Mouse (Mus musculus): ENCODE results near the gene 1700023F06Rik. TPM values are rescaled to one million over a fixed set of nuclear protein-coding genes. Genes with fewer than 3 reads are reported as not detected.

1700023F06Rik gene
- polyA plus RNA-seq (2015; fragmentation: Nextera tagmentation; extraction: Ambion mirVana), result 0.36 and 0.47 TPM in 2 replicates

GRCm38 (mm10) chr11:103208458-103208857 lies at the start of gene 1700023F06Rik:
1700023F06Rik (minus strand) TSS chr11:103208558.

GRCm38 (mm10) chr11:103217790-103218516 lies 9.6 kb upstream of the 1700023F06Rik start, which contains the start of gene Spata32:
Spata32 (minus strand) TSS chr11:103218432.

GRCm38 (mm10) chr11:103170494-103171285 lies 37.7 kb downstream of the 1700023F06Rik start, which contains the start of gene Fmnl1:
Fmnl1 (plus strand) TSS chr11:103171107.

Other genes with a start within 250 kb of the 1700023F06Rik start
- 40.0 and 56.0 TPM in 2 replicates for gene Nmt1, start 180.4 kb downstream of the 1700023F06Rik start, polyA plus RNA-seq (2015; fragmentation: Nextera tagmentation; extraction: Ambion mirVana)
- 84.8 and 99.7 TPM in 2 replicates for gene Dcakd, start 180.2 kb downstream of the 1700023F06Rik start, polyA plus RNA-seq (2015; fragmentation: Nextera tagmentation; extraction: Ambion mirVana)
- gene Plcd3, start 106.9 kb downstream of the 1700023F06Rik start, polyA plus RNA-seq (2015; fragmentation: Nextera tagmentation; extraction: Ambion mirVana), result 3.5 and 4.9 TPM in 2 replicates
- gene Acbd4, start 106.9 kb downstream of the 1700023F06Rik start, polyA plus RNA-seq (2015; fragmentation: Nextera tagmentation; extraction: Ambion mirVana), result 34.4 and 53.2 TPM in 2 replicates
- 6.0 and 6.6 TPM in 2 replicates for gene Hexim1, start 92.3 kb downstream of the 1700023F06Rik start, polyA plus RNA-seq (2015; fragmentation: Nextera tagmentation; extraction: Ambion mirVana)
- gene Hexim2, start 76.1 kb downstream of the 1700023F06Rik start, polyA plus RNA-seq (2015; fragmentation: Nextera tagmentation; extraction: Ambion mirVana), result 10.0 and 11.4 TPM in 2 replicates
- 3.0 and 3.9 TPM in 2 replicates for gene Fmnl1, start 37.5 kb downstream of the 1700023F06Rik start, polyA plus RNA-seq (2015; fragmentation: Nextera tagmentation; extraction: Ambion mirVana)
- gene Spata32, start 9.9 kb upstream of the 1700023F06Rik start, polyA plus RNA-seq (2015; fragmentation: Nextera tagmentation; extraction: Ambion mirVana), result not detected in 2 replicates
- gene Map3k14, start 58.9 kb upstream of the 1700023F06Rik start, polyA plus RNA-seq (2015; fragmentation: Nextera tagmentation; extraction: Ambion mirVana), result 2.4 and 2.6 TPM in 2 replicates
- 4.6 and 6.3 TPM in 2 replicates for gene Arhgap27, start 155.1 kb upstream of the 1700023F06Rik start, polyA plus RNA-seq (2015; fragmentation: Nextera tagmentation; extraction: Ambion mirVana)
- gene Plekhm1, start 204.1 kb upstream of the 1700023F06Rik start, polyA plus RNA-seq (2015; fragmentation: Nextera tagmentation; extraction: Ambion mirVana), result 4.1 and 4.9 TPM in 2 replicates

Measured in adrenal gland, postnatal 0 days (tissue).